Mouse (Mus musculus): ENCODE measurements around the gene Rtf2.

DNA sequence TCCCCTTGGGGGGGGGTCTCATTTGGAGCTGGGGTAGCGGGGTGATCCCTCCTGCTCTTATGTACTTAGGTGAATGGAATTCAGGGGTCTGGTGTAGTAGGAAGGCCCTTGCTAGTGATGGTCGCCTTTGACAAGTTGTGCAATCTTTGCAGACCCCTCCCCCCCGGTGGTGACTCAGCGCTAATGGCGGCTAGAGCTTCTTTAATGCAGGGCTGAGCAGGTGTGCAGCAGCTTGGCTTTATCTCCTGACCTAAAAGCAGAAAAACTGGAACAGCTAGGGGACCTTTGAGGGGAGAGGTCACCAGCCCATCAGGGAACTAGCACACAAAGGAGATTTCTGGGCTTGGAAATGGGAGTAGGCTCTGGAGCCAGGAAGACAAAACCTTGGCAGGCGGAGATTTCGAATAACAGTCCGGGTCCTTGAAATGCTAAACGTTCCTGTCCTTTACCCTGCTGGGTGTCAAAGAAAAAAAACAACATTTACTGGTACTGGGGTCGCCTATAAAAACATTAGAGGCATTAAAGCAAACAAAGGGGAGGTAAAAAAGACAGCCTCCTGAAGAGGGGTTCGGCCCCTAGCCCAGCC lies 76.1 kb downstream of the Rtf2 start:
- no peak for TF ChIP-seq TAL1 (IDR thresholded peaks at IDR 0.05; ENCODE audit: low read length)
- no peak for TF ChIP-seq GATA1 (IDR thresholded peaks at IDR 0.05; ENCODE audit: low read length)
